Mouse (Mus musculus): ENCODE results near the gene Zfp385b. TPM values are rescaled to one million over a fixed set of nuclear protein-coding genes. Genes with fewer than 3 reads are reported as not detected.

Zfp385b gene
- polyA plus RNA-seq, 1 experiment from 2014 or later: 2.0 TPM

DNA sequence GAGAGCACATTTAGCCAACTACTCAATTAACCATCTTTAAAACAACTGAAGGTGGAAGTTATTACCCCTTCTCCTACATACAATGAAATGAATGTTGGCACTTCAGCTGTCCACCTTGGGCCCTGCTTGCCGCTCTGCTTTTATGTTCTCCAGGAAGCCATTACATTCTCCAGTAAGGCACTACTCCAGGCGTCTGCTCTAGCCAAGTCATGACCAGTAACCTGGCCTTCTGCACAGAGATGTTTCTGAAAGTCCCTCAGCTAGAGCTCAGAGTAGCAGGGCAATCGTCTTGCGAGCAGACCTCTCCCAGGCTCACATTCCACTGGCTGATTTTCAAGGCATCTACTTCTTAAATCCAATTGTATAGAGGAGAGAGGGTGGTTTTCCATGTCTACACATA is 18.0 kb downstream of the Zfp385b start:
- H3K27me3 ChIP-seq (ENCODE audit: control insufficient read depth, insufficient read depth, low read length): no peaks in the 10 kb centered on the region
- ATAC-seq (ENCODE audit: insufficient read depth, low FRiP score, low TSS enrichment) (no peak), DNase-seq (ENCODE audit: low spot score) (no peak)
- H3K9me3 ChIP-seq (ENCODE audit: control insufficient read depth, low read length): no peaks in the 10 kb centered on the region
- 86% methylated on average over 4 of the region's 4 CpGs for WGBS
- H3K36me3 ChIP-seq (ENCODE audit: control insufficient read depth, insufficient read depth, low read length): no peaks in the 10 kb centered on the region
- no peak overlapping the region for H3K9ac ChIP-seq (ENCODE audit: low read length)
- no peaks in the 10 kb centered on the region for H3K4me1 ChIP-seq (ENCODE audit: control insufficient read depth, insufficient read depth, low read length)
- H3K27ac ChIP-seq (ENCODE audit: low read depth, low read length): no peak overlapping the region
- H3K4me2 ChIP-seq (ENCODE audit: low read depth): no peak overlapping the region
- no peak overlapping the region for H3K4me3 ChIP-seq (ENCODE audit: low read depth, low read length)

GRCm38 (mm10) chr2:77801009-77801408 is 18.4 kb downstream of the Zfp385b start:
- WGBS: 91% methylated on average over 5 of the region's 5 CpGs

DNA sequence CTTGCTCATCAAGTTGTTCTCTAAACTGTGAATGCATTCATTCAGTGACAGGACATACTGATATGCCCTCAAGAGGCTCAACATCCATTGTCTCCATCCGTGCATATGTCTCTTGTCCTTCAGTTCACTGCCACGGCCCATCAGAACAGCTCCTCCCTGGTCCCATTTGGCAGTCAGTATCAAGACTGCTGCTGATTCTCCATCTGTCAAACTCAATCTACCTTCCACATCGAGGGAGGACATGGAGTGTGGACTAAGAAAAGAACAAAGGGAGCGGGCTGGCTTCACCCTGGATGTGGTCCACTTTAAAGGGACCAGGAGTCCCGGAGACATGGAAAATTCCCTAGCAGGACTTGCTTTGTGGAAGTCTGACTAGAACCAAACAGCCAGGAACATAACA is 22.2 kb downstream of the Zfp385b start:
- DNase-seq (ENCODE audit: low spot score) (no peak), ATAC-seq (ENCODE audit: insufficient read depth, low FRiP score, low TSS enrichment) (no peak)
- Histone ChIP-seq H3K9me3 (ENCODE audit: control insufficient read depth, low read length) (no peaks in the 10 kb centered on the region), H3K4me3 (ENCODE audit: low read depth, low read length) (no peak overlapping the region), H3K36me3 (ENCODE audit: control insufficient read depth, insufficient read depth, low read length) (no peaks in the 10 kb centered on the region), H3K4me2 (ENCODE audit: low read depth) (no peak overlapping the region), H3K4me1 (ENCODE audit: control insufficient read depth, insufficient read depth, low read length) (no peaks in the 10 kb centered on the region), H3K9ac (ENCODE audit: low read length) (no peak overlapping the region), H3K27ac (ENCODE audit: low read depth, low read length) (no peak overlapping the region), H3K27me3 (ENCODE audit: control insufficient read depth, insufficient read depth, low read length) (no peaks in the 10 kb centered on the region)
- 74% methylated on average over 5 of the region's 5 CpGs for WGBS

More at GRCm38 (mm10) chr2:77801009-77801408, 18.4 kb downstream of the Zfp385b start:
- Histone ChIP-seq H3K27ac (ENCODE audit: low read depth, low read length) (no peak overlapping the region), H3K4me2 (ENCODE audit: low read depth) (no peak overlapping the region), H3K9me3 (ENCODE audit: control insufficient read depth, low read length) (no peaks in the 10 kb centered on the region), H3K27me3 (ENCODE audit: control insufficient read depth, insufficient read depth, low read length) (no peaks in the 10 kb centered on the region), H3K4me1 (ENCODE audit: control insufficient read depth, insufficient read depth, low read length) (no peaks in the 10 kb centered on the region), H3K4me3 (ENCODE audit: low read depth, low read length) (no peak overlapping the region), H3K36me3 (ENCODE audit: control insufficient read depth, insufficient read depth, low read length) (no peaks in the 10 kb centered on the region), H3K9ac (ENCODE audit: low read length) (no peak overlapping the region)
- DNase-seq (ENCODE audit: low spot score) (no peak), ATAC-seq (ENCODE audit: insufficient read depth, low FRiP score, low TSS enrichment) (no peak)

DNA sequence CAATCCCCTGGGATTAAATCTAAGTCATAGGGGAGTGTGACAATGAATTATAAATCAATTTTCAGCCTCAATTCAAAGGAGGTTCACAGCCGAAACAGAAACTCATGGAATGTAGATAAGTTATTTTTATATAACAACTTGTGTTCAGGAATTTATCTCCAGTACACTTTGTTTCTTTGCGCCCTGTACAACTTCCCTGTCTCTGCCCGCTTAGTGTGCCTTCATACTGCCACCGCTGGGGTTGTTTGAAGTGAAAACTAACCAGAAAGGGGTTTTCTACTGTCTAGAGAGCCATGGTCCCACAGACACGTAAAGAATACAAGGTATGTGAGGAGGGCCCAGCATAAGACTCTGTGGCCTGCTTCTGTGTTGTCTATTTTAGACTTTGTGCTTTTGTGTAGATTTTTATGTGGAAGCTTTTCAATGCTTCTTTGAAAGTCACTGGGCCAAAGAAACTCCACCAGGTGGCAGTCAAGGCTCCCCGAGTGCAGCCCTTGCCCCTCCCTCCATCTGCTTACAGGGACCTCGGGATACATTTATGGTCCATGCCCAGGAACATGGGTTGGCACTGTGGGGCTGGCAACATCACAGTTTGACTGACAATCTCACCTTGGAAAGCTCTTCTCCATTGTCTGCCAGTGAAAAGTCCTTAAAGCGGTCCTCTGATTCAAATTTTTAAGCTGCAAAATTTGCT is 23.4 kb downstream of the Zfp385b start:
- Histone ChIP-seq H3K4me3 (ENCODE audit: low read depth, low read length) (no peak overlapping the region), H3K4me1 (ENCODE audit: control insufficient read depth, insufficient read depth, low read length) (no peaks in the 10 kb centered on the region), H3K27ac (ENCODE audit: low read depth, low read length) (no peak overlapping the region), H3K9me3 (ENCODE audit: control insufficient read depth, low read length) (no peaks in the 10 kb centered on the region), H3K36me3 (ENCODE audit: control insufficient read depth, insufficient read depth, low read length) (no peaks in the 10 kb centered on the region), H3K27me3 (ENCODE audit: control insufficient read depth, insufficient read depth, low read length) (no peaks in the 10 kb centered on the region), H3K4me2 (ENCODE audit: low read depth) (no peak overlapping the region), H3K9ac (ENCODE audit: low read length) (no peak overlapping the region)
- ATAC-seq (ENCODE audit: insufficient read depth, low FRiP score, low TSS enrichment) (no peak), DNase-seq (ENCODE audit: low spot score) (peak; percentile 34)
- WGBS: 76% methylated on average over 8 of the region's 8 CpGs

DNA sequence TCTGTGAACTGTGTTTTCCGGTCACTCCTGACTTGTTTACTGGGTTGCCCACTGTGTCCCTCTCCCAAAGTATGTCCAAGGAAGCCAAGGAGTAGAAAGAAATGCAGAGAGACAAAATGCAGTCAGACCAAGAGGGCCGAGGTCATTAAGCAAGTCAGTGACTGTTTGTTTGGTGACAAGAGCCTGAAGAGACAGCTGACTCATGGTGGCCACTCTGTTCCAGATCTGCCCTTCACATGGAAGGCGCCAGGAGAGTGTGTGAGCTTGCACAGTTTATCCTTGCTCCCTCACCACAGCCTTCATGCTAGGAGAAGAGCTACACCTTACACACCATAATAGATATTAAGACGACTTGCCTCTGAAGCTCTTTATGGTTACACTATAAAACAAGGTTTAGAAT is 28.6 kb downstream of the Zfp385b start:
- Histone ChIP-seq H3K36me3 (ENCODE audit: control insufficient read depth, insufficient read depth, low read length) (no peaks in the 10 kb centered on the region), H3K27ac (ENCODE audit: low read depth, low read length) (no peak overlapping the region), H3K9me3 (ENCODE audit: control insufficient read depth, low read length) (no peaks in the 10 kb centered on the region), H3K9ac (ENCODE audit: low read length) (no peak overlapping the region), H3K27me3 (ENCODE audit: control insufficient read depth, insufficient read depth, low read length) (no peaks in the 10 kb centered on the region), H3K4me3 (ENCODE audit: low read depth, low read length) (no peak overlapping the region), H3K4me1 (ENCODE audit: control insufficient read depth, insufficient read depth, low read length) (no peaks in the 10 kb centered on the region), H3K4me2 (ENCODE audit: low read depth) (no peak overlapping the region)
- WGBS: 80% methylated on average over 4 of the region's 4 CpGs
- no peak for ATAC-seq (ENCODE audit: insufficient read depth, low FRiP score, low TSS enrichment)
- DNase-seq (ENCODE audit: low spot score): no peak

DNA sequence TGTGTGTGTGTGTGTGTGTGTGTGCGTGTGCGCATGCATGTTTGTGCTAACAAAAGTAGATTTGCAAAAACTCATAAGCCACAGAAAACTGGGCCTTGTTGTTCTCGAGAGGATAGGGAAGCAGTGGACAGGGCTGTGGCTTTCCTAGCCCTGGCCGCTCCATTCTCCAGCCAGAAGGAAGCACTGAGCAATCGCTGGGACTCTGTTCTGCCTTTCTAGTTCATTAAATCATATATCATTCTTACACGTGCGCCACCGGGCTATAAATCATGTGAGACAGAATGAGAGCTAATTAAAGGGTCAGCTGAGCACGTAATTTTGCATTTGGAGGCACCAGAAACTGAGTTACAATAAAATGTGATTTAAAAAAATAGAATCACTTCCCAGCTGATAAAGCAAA is 29.1 kb downstream of the Zfp385b start:
- Histone ChIP-seq H3K4me1 (ENCODE audit: control insufficient read depth, insufficient read depth, low read length) (no peaks in the 10 kb centered on the region), H3K27me3 (ENCODE audit: control insufficient read depth, insufficient read depth, low read length) (no peaks in the 10 kb centered on the region), H3K9ac (ENCODE audit: low read length) (no peak overlapping the region), H3K9me3 (ENCODE audit: control insufficient read depth, low read length) (no peaks in the 10 kb centered on the region), H3K27ac (ENCODE audit: low read depth, low read length) (no peak overlapping the region), H3K4me3 (ENCODE audit: low read depth, low read length) (no peak overlapping the region), H3K4me2 (ENCODE audit: low read depth) (no peak overlapping the region), H3K36me3 (ENCODE audit: control insufficient read depth, insufficient read depth, low read length) (no peaks in the 10 kb centered on the region)
- 53% methylated on average over 9 of the region's 9 CpGs for WGBS
- ATAC-seq (ENCODE audit: insufficient read depth, low FRiP score, low TSS enrichment): no peak
- no peak for DNase-seq (ENCODE audit: low spot score)

GRCm38 (mm10) chr2:77781390-77781789 is 38.0 kb downstream of the Zfp385b start:
- Histone ChIP-seq H3K36me3 (ENCODE audit: control insufficient read depth, insufficient read depth, low read length) (no peaks in the 10 kb centered on the region), H3K9me3 (ENCODE audit: control insufficient read depth, low read length) (no peaks in the 10 kb centered on the region), H3K4me2 (ENCODE audit: low read depth) (no peak overlapping the region), H3K4me1 (ENCODE audit: control insufficient read depth, insufficient read depth, low read length) (no peaks in the 10 kb centered on the region), H3K4me3 (ENCODE audit: low read depth, low read length) (no peak overlapping the region), H3K27me3 (ENCODE audit: control insufficient read depth, insufficient read depth, low read length) (no peaks in the 10 kb centered on the region), H3K27ac (ENCODE audit: low read depth, low read length) (no peak overlapping the region), H3K9ac (ENCODE audit: low read length) (no peak overlapping the region)
- DNase-seq (ENCODE audit: low spot score) (no peak), ATAC-seq (ENCODE audit: insufficient read depth, low FRiP score, low TSS enrichment) (no peak)
- 87% methylated on average over 7 of the region's 7 CpGs for WGBS

DNA sequence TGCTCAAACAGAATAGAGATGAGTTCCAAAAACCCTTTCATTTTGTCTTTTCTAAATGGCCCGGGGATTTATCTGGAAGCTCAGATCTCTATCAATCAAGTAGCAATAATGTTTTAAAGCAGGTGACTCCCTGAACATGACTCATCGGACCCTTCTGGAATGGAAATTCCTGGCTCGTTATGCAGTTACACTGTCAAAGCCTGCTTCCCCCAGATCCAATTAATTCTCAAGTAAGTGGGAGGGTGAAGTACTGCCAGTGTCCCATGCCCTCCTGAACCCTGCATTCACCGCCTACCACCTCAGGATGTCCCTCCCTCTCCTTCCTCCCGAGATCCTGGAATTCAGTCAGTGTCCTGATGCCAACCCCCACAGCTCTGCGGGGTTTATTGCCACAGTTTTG is 41.7 kb downstream of the Zfp385b start:
- 34% methylated on average over 6 of the region's 6 CpGs for WGBS
- H3K9ac ChIP-seq (ENCODE audit: low read length): no peak overlapping the region
- ATAC-seq (ENCODE audit: insufficient read depth, low FRiP score, low TSS enrichment) (no peak), DNase-seq (ENCODE audit: low spot score) (no peak)
- H3K4me1 ChIP-seq (ENCODE audit: control insufficient read depth, insufficient read depth, low read length): no peaks in the 10 kb centered on the region
- no peaks in the 10 kb centered on the region for H3K36me3 ChIP-seq (ENCODE audit: control insufficient read depth, insufficient read depth, low read length)
- no peak overlapping the region for H3K4me2 ChIP-seq (ENCODE audit: low read depth)
- H3K27ac ChIP-seq (ENCODE audit: low read depth, low read length): no peak overlapping the region
- no peaks in the 10 kb centered on the region for H3K9me3 ChIP-seq (ENCODE audit: control insufficient read depth, low read length)
- no peaks in the 10 kb centered on the region for H3K27me3 ChIP-seq (ENCODE audit: control insufficient read depth, insufficient read depth, low read length)
- no peak overlapping the region for H3K4me3 ChIP-seq (ENCODE audit: low read depth, low read length)

DNA sequence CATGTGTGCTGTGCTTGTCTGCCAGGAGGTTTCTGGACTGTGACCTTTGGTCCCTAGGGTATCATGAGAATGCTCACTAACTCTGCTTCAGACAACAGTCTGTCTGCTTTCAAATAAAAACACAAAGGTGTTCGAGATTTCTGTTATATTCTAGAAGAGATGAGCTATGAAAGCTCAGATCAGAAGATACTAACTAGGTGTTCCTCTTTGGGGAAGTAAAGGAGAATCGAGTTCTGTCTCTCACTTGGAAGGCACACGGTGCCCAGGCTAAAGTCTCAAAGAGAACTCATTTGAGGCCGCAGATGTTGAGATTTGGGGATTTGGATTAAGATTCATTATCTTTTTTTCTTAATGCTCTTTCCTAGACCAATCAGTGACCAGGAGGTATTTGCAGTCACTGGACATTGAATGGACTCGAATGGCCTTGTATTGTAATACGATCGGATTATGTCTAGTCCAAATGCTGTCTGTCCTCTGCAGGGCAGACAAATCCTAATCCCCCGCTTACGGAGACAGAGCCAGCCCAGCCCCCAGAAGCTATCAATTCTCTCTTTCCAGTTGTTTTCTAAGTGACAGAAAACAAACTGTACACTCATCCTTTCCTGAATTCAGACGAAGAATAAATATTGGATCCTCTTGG is 42.3 kb downstream of the Zfp385b start:
- Histone ChIP-seq H3K9ac (ENCODE audit: low read length) (no peak overlapping the region), H3K27me3 (ENCODE audit: control insufficient read depth, insufficient read depth, low read length) (no peaks in the 10 kb centered on the region), H3K4me1 (ENCODE audit: control insufficient read depth, insufficient read depth, low read length) (no peaks in the 10 kb centered on the region), H3K27ac (ENCODE audit: low read depth, low read length) (no peak overlapping the region), H3K4me3 (ENCODE audit: low read depth, low read length) (no peak overlapping the region), H3K4me2 (ENCODE audit: low read depth) (no peak overlapping the region), H3K9me3 (ENCODE audit: control insufficient read depth, low read length) (no peaks in the 10 kb centered on the region), H3K36me3 (ENCODE audit: control insufficient read depth, insufficient read depth, low read length) (no peaks in the 10 kb centered on the region)
- WGBS: 59% methylated on average over 10 of the region's 10 CpGs
- DNase-seq (ENCODE audit: low spot score): no peak
- ATAC-seq (ENCODE audit: insufficient read depth, low FRiP score, low TSS enrichment): no peak; the same call in 1 of the 2 replicates
